Mouse (Mus musculus) testis, adult 2 months (tissue): ENCODE results near the gene Zfyve28.

Experiments used
- CTCF ChIP-seq: fragments of 200-500 bp; IDR thresholded peaks from 2 replicates; pipeline ENCODE4 v1.5.1; 2012; ENCODE audit warnings: low read depth, mild to moderate bottlenecking, inconsistent platforms, low read length, moderate library complexity; ENCODE audit not compliant: control insufficient read depth, insufficient read depth, insufficient replicate concordance
- POLR2A ChIP-seq: fragments of 200-500 bp; IDR thresholded peaks from 2 replicates; pipeline ENCODE4 v1.6.1; 2012; ENCODE audit warnings: low read depth, mild to moderate bottlenecking, inconsistent platforms, low read length, moderate library complexity; ENCODE audit not compliant: control insufficient read depth

GRCm38 (mm10) chr5:34273251-34273681, 15.0 kb downstream of the Zfyve28 start:
- TF ChIP-seq POLR2A: no peak
- TF ChIP-seq CTCF: no peak
